In the genomic region with DNA sequence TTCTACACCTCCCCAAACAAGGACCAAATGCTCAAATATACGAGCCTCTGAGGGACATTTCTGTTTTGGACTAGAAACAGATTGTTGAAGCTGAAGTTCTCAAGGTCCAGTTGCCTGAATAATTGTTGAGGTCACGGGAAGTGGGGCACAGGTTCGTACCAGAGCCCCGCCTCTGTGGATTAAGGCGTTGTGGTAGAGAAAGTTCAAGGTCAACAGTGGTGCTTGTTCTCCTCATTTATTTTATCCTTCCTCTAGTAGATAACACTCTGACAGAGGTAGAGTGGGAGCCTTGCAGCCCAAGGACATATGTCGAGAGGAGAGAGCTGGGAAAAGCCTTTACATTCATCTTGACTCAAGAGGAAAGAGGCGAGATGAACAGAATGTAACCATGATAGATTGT, we compare ENCODE assay signal across 25 mouse cellular contexts.
DNase-seq lines count a peak whose midpoint lies in the region; ATAC-seq and TF ChIP-seq lines count a peak whose summit lies in the region.
"Had no signal": no experiment of that assay in that cellular context is flagged by ENCODE, and none has a peak within 500 bp of the region (broad histone marks: within the 10 kb centered on the region; RNA-seq: fewer than 3 reads in every experiment).

No protein-coding gene starts in this region.

- TF ChIP-seq CTCF in left cerebral cortex, adult 2 months (IDR thresholded peaks at IDR 0.05), result no peak

- DNase-seq in adrenal gland, adult (ENCODE audit: inconsistent age in 2 of 2, low spot score in 1 of 2), result peak; percentile 70 to 80
- DNase-seq in adrenal gland, postnatal 25 days, result no peak
- peak; percentile 45 for DNase-seq in adrenal gland, postnatal 10 days
- peak; percentile 39 to 55 for DNase-seq in adrenal gland, postnatal 36 days
- DNase-seq in left cerebral cortex, adult 2 months (ENCODE audit: extremely low spot score in 1 of 2, low spot score in 2 of 2), result no peak
- DNase-seq in gastrocnemius, adult 18-20 months (ENCODE audit: low spot score), result no peak
- DNase-seq: B cell, adult 2 months; cerebellum, adult 11 months; cerebellum, adult 18-20 months; cerebellum, adult 8-10 months; cerebellum, adult 9-11 months; cerebellum, postnatal 14 days; cerebellum, postnatal 36 days; embryo, embryonic 11 days had no signal

- H3K4me3 ChIP-seq in left cerebral cortex, adult 2 months, result no peak overlapping the region
- H3K4me3 ChIP-seq: embryonic facial prominence, embryonic 13.5 days; embryonic facial prominence, embryonic 15.5 days; erythroblast, embryonic 14.5 days; forebrain, embryonic 10.5 days; forebrain, embryonic 12.5 days had no signal

- H3K27ac ChIP-seq in left cerebral cortex, adult 2 months, result no peak overlapping the region
- H3K27ac ChIP-seq: embryonic facial prominence, embryonic 13.5 days; embryonic facial prominence, embryonic 15.5 days; forebrain, embryonic 10.5 days; forebrain, embryonic 12.5 days had no signal

- no peak for ATAC-seq in megakaryocyte-erythroid progenitor cell, adult 5-6 weeks (replicated peaks; ENCODE audit: low FRiP score, low TSS enrichment, poor library complexity, severe bottlenecking)
- ATAC-seq: activated CD4-positive, CD25-positive, alpha-beta regulatory T cell, adult 4 months; CD4-positive, CD25-positive, alpha-beta regulatory T cell, adult 4 months; forebrain, embryonic 14.5 days; forebrain, embryonic 16.5 days; Patski had no signal

- intact Hi-C loops in left cerebral cortex, adult 2 months (cut with DNase I), result no loop called here

Comparison
In these comparisons a context has a peak if more than half of its experiments do, and no peak if none do; other contexts are left out.
1. DNase-seq: peak in adrenal gland, adult (2 of 2), adrenal gland, postnatal 10 days (single experiment) and adrenal gland, postnatal 36 days (2 of 2); none in adrenal gland, postnatal 25 days (single experiment), left cerebral cortex, adult 2 months (0 of 2) and gastrocnemius, adult 18-20 months (single experiment).